Mouse (Mus musculus) cerebellum, adult 2 months (tissue): ENCODE measurements around the gene Dgka. TPM values are rescaled to one million over a fixed set of nuclear protein-coding genes. Genes with fewer than 3 reads are reported as not detected.
"Not testable (repeated sequence)": the region's sequence is repeated elsewhere in the genome, so short reads cannot be mapped to it uniquely, and the experiment has no call there.

Experiments
- DNase-seq, 2 experiments: peaks; one replicate each; pipeline ENCODE4 v3.0.0; 2021
- H3K27ac ChIP-seq: fragments of 200-500 bp; 2 replicates; pipeline ENCODE4 v1.5.1; 2012; ENCODE audit warnings: low read length, control low read depth, inconsistent platforms; ENCODE audit not compliant: insufficient read depth
- H3K27me3 ChIP-seq: fragments of 200-500 bp; 2 replicates; pipeline ENCODE4 v1.6.1; 2012; ENCODE audit warnings: inconsistent platforms, mild to moderate bottlenecking, low read length, moderate library complexity; ENCODE audit not compliant: control insufficient read depth, insufficient read depth
- H3K4me1 ChIP-seq: fragments of 200-500 bp; 2 replicates; pipeline ENCODE4 v1.6.1; 2011; ENCODE audit warnings: low read length; ENCODE audit not compliant: control insufficient read depth, insufficient read depth
- H3K4me3 ChIP-seq: fragments of 200-500 bp; replicated peaks from 2 replicates; pipeline ENCODE3; 2011; ENCODE audit warnings: mild to moderate bottlenecking, low read depth, low read length, control low read depth; ENCODE audit not compliant: insufficient read depth
- CTCF ChIP-seq: fragments of 200-500 bp; IDR thresholded peaks from 2 replicates; pipeline ENCODE4 v1.5.1; 2011; ENCODE audit warnings: low read depth, mild to moderate bottlenecking, control low read depth, low read length, moderate library complexity, borderline replicate concordance; ENCODE audit not compliant: insufficient read depth
- POLR2A ChIP-seq: fragments of 200-500 bp; IDR thresholded peaks from 2 replicates; pipeline ENCODE4 v1.6.1; 2011; ENCODE audit warnings: low read length, control low read depth, borderline replicate concordance; ENCODE audit not compliant: insufficient read depth
- WGBS: fragments of 180-500 bp; shearing (Covaris S2); methylation state at CpG from one replicate; pipeline ENCODE4 v1.1.7; 2018; 5-methylcytosine and 5-hydroxymethylcytosine counted together
- polyA plus RNA-seq: library from polyadenylated mRNA; depleted of rRNA; stranded (reverse); fragments of >200 nt; gene quantifications from 2 replicates; pipeline ENCODE4 v1.2.3, GENCODE M21; 2012

The Dgka gene
- polyA plus RNA-seq, 1 experiment = 16.0 TPM

DNA sequence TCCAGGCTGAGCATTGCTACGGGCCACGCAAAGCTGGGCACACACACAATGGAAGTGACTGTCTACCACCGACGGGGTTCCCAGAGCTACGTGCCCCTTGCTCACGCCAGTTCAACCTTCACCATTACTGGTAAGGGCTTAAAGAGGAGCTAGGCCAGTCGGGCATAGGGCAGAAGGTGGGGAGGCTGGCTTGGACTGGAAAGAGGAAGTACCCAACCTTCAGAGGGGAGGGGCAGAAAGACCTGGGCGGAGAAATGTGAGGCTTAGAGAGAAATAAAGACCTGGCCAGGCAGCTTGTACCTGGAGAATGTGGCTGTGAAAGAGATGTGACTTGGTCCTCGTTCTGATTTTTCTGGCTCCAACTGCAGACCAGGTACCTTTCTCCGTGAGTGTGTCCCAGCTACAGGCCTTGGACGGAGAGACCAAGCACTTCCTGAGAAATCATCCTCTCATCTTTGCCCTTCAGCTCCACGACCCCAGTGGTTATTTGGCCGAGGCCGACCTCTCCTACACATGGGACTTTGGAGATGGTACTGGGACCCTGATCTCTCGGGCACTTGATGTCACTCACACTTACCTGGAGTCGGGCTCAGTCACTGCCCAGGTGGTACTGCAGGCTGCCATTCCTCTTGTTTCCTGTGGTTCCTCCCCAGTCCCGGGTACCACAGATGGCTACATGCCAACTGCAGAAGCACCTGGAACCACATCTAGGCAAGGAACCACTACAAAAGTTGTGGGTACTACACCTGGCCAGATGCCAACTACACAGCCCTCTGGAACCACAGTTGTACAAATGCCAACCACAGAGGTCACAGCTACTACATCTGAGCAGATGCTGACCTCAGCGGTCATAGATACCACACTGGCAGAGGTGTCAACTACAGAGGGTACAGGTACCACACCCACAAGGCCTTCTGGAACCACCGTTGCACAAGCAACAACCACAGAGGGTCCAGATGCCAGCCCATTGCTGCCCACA is 28.8 kb downstream of the Dgka start:
- no peak for DNase-seq
- 83% methylated on average over 19 of the region's 19 CpGs for WGBS
- Histone ChIP-seq H3K4me3 (no peak overlapping the region), H3K27me3 (no peaks in the 10 kb centered on the region), H3K27ac (no peak overlapping the region), H3K4me1 (no peaks in the 10 kb centered on the region)
- TF ChIP-seq CTCF = no peak
- TF ChIP-seq POLR2A = no peak

DNA sequence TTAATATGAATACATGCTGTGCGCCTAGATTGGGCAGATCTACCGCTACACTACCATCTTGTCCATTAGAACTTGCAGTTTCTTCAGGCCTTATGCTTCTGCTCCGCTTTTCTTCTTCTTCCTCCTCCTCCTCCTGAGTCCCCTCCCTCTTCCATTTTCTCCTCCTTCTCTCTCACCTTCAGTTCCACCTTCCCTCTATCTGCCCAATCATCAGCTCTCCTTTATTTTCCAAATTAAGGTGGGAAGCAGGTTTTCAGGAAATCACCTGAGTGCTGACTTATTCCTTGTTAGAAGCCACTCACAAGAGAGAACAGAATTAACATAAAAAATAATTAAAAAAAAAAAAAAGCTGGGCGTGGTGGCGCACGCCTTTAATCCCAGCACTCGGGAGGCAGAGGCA is 33.3 kb downstream of the Dgka start:
- not testable (repeated sequence) for H3K27me3 ChIP-seq, H3K27ac ChIP-seq, H3K4me1 ChIP-seq, DNase-seq, H3K4me3 ChIP-seq
- WGBS = 96% methylated on average over 7 of the region's 7 CpGs

DNA sequence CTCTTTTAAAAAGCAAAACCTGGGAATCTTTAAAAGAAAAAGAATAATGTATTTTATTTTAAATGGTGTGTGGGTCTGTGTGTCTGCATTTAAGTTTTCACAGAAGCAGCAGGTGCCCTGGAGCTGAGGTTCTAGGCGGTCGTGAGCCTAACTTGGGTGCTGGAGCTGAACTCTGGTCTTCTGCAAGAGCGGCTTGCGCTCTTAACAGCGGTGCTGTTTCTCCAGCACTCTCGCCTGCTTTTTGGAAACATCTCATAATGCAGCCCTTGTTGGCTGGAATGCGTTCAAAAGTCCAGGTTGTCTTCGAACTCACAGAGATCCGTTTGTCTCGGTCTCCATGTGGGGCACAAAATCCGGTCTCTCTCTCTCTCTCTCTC is 39.4 kb downstream of the Dgka start:
- Histone ChIP-seq H3K4me1 (no peaks in the 10 kb centered on the region), H3K27me3 (no peaks in the 10 kb centered on the region), H3K27ac (no peak overlapping the region), H3K4me3 (peak overlapping the region; percentile 88)
- TF ChIP-seq POLR2A = no peak
- no peak for TF ChIP-seq CTCF
- peak; percentile 18 to 23 for DNase-seq
- 9% methylated on average over 11 of the region's 11 CpGs for WGBS

DNA sequence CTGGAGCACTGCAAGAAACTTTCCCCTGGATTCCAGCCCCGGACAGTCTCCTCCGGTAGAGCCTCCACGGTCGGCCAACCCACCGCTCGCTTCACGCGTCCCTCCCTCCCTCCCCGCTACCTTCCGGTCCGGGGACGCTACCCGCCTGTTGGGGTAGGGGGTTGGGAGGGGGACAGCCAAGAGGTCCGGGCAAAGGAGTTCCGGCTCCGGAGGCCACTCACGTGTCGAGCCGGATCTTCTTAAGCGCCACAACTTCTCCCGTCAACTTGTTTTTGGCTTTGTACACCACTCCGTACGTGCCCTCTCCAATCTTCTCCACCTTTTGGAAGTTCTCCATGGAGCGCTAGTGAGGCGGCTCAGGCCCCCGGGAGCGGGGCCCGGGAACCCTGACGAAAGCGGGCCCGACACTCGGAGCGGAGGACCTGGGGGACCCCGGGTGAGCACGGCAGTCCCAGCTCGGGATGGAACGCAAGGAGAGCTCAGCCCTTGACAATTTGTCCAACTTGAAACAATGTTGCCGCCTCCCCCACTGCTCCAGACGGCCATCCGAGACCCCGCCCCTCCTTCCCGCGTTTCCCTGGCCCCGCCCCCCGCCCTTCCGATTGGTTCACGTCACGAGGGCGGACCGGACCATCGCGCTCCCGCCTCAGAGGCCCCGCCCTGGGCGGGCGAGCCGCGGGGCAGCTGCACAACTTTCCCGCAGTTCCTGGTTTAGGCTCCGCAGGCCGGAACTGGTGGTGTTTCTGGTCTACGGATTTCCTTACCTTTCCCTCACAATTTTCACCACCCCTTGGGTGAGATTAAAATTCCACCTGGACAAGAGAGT is 40.0 kb downstream of the Dgka start, which contains the start of gene Cdk2:
Gene Cdk2, minus strand, starts transcription at position 541 of the 826 bp plus-strand sequence.
- Histone ChIP-seq H3K4me1 (no peaks in the 10 kb centered on the region), H3K27me3 (no peaks in the 10 kb centered on the region), H3K4me3 (peak within 1 kb of the TSS; percentile 88), H3K27ac (no peak within 1 kb of the TSS)
- TF ChIP-seq CTCF = no peak
- peak; percentile 33; the same call in 1 of the 2 replicates for TF ChIP-seq POLR2A
- DNase-seq = peak; percentile 87
- WGBS = under 1% methylated on average over 62 of the region's 62 CpGs

DNA sequence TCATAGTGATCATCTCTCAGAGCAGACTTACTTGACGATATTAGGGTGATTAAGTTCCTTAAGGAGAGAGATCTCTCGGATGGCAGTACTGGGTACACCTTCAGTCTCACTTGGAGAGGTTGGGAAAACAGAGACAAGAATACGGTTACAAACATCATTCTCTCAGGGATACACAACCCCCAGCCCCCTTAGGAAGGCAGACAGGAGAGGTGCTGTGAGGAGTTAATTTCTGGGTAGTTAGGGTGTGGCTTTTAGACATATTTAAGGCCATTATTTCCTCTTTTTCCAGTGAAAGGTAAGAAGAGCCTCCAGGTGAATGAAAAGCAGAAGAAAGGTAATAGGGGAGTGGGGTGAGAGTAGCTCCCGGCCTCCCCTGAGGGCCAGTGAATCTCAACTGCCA is 40.8 kb downstream of the Dgka start, which contains the start of gene Pmel:
Gene Pmel, plus strand, starts transcription at position 301 of the 400 bp plus-strand sequence.
- Histone ChIP-seq H3K4me3 (peak within 1 kb of the TSS; percentile 88), H3K27me3 (no peaks in the 10 kb centered on the region), H3K4me1 (no peaks in the 10 kb centered on the region), H3K27ac (no peak within 1 kb of the TSS)
- WGBS = 32% methylated on average over 4 of the region's 4 CpGs
- DNase-seq = no peak
- TF ChIP-seq CTCF = no peak
- TF ChIP-seq POLR2A = no peak

DNA sequence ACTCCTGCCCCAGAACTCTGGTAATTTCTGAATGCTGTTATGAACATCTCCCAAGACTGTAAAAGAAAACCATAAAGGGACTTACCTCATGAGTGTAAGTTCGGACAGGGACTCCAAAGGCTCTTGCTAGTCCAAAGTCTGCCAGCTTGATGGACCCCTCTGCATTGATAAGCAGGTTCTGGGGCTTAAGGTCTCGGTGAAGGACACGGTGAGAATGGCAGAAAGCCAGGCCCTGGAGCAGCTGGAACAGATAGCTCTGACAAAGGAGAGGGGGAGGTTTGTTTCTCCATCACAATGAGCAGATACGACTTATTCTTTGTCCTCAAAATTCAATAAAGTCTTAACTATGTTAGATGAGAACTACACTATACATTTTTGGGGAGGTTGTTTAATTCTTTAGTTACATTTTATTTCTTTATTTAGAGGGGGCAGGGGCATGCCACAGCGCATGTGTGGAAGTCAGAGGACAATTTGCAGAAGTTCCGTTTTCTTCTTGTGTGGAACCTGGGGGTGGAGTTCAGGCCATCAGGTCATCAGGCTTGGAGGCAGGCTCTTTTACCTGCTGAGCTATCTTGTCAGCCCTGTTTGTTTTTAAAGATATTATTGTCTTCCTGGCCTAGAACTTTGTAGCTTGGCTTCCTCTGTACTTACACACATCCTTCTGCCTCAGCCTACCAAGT is 42.2 kb downstream of the Dgka start:
- Histone ChIP-seq H3K27ac (no peak overlapping the region), H3K4me3 (no peak overlapping the region), H3K4me1 (no peaks in the 10 kb centered on the region), H3K27me3 (no peaks in the 10 kb centered on the region)
- WGBS = 63% methylated on average over 6 of the region's 6 CpGs
- TF ChIP-seq CTCF (no peak), POLR2A (no peak)
- no peak for DNase-seq

DNA sequence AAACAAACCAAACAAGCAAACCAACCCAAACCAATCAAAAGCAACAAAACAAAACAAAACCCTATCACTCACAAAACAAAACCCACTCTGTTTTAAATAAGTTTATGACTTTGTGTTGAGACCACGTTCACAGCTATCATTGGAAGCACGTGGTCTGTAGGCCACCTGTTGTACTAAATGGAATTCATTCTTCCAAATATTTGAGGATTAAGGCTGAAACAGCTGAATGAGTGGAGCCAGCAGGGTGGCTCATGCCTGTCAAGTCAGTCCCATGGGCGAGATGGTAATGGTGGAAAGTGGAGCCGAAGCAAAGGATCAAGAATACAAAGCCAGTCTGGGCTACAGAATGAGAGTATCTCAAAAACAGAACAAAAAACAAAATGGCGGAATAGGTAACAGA is 43.9 kb downstream of the Dgka start:
- WGBS = 79% methylated on average over 5 of the region's 5 CpGs
- Histone ChIP-seq H3K27ac (no peak overlapping the region), H3K27me3 (no peaks in the 10 kb centered on the region), H3K4me3 (no peak overlapping the region), H3K4me1 (no peaks in the 10 kb centered on the region)
- DNase-seq = no peak
- no peak for TF ChIP-seq CTCF
- no peak for TF ChIP-seq POLR2A
